In the genomic region with DNA sequence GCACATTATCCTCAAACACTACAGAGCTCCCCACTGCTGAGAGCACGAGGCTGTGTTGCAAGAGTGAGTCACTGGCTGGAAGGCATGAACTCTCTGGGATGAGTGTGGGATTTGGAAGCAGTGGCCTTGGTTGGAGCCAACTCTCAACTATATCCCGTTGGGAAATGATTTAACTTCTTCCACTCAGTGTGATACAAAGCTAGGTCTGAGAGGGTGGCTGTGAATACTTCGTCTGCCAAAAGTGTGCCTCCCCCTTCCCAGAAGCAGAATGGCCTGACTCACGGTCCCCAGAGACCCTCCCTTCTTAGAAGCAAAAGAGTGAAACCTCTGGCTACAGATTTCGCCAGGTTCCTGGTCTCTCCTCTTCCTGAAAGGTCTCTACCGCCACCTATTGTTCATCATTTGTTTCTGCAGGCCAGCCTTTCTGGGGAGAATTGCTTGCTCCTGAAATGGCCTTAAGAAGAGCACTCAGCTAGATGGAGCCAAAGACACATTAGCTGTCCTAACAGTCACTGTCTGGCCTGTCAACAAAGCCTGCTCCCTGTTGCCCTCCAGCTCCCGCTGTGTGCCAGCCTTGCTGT, we compare ENCODE assay signal across 8 mouse cellular contexts. TPM values are rescaled to one million over a fixed set of nuclear protein-coding genes. Genes with fewer than 3 reads are reported as not detected.
DNase-seq lines count a peak whose midpoint lies in the region; ATAC-seq lines count a peak whose summit lies in the region.

No protein-coding gene starts in this region.

- H3K27ac ChIP-seq in forebrain, embryonic 13.5 days: no peak overlapping the region
- H3K27ac ChIP-seq in heart, embryonic 16.5 days (ENCODE audit: low read length): no peak overlapping the region
- H3K27ac ChIP-seq in liver, embryonic 13.5 days: no peak overlapping the region

- H3K4me3 ChIP-seq in forebrain, embryonic 13.5 days: no peak overlapping the region
- H3K4me3 ChIP-seq in heart, embryonic 16.5 days (ENCODE audit: low read length): peak overlapping the region; percentile 25
- no peak overlapping the region for H3K4me3 ChIP-seq in liver, embryonic 13.5 days (replicated peaks)

- WGBS in forebrain, embryonic 13.5 days: 9% methylated on average over 7 of the region's 7 CpGs
- 7% methylated on average over 7 of the region's 7 CpGs for WGBS in heart, embryonic 16.5 days
- WGBS in liver, embryonic 13.5 days (ENCODE audit: insufficient replicate concordance): 10% methylated on average over 7 of the region's 7 CpGs

- H3K4me1 ChIP-seq in forebrain, embryonic 13.5 days: peaks cover 12% of the 10 kb centered on the region; the same call in 1 of the 2 replicates
- no peaks in the 10 kb centered on the region; the same call in 1 of the 2 replicates for H3K4me1 ChIP-seq in heart, embryonic 16.5 days (ENCODE audit: control insufficient read depth, insufficient read depth, low read length)
- H3K4me1 ChIP-seq in liver, embryonic 13.5 days (replicated peaks): no peaks in the 10 kb centered on the region

- H3K9me3 ChIP-seq in forebrain, embryonic 13.5 days (replicated peaks): no peaks in the 10 kb centered on the region
- no peaks in the 10 kb centered on the region for H3K9me3 ChIP-seq in heart, embryonic 16.5 days (replicated peaks; ENCODE audit: control insufficient read depth, low read length)
- no peaks in the 10 kb centered on the region for H3K9me3 ChIP-seq in liver, embryonic 13.5 days (replicated peaks)

- no peak overlapping the region for H3K4me2 ChIP-seq in forebrain, embryonic 13.5 days
- peak overlapping the region; percentile 52 for H3K4me2 ChIP-seq in heart, embryonic 16.5 days (ENCODE audit: low read depth, low read length)
- peak overlapping the region; percentile 34 for H3K4me2 ChIP-seq in liver, embryonic 13.5 days

- H3K9ac ChIP-seq in forebrain, embryonic 13.5 days: no peak overlapping the region
- H3K9ac ChIP-seq in heart, embryonic 16.5 days (ENCODE audit: low read length): 0 out of 2 replicates have a peak overlapping the region, but pooled peaks have one; percentile 60
- H3K9ac ChIP-seq in liver, embryonic 13.5 days: no peak overlapping the region

- H3K27me3 ChIP-seq in forebrain, embryonic 13.5 days: peaks cover 44% of the 10 kb centered on the region
- H3K27me3 ChIP-seq in heart, embryonic 16.5 days (ENCODE audit: control insufficient read depth, insufficient read depth, low read length): 0 out of 2 replicates have a peak, but pooled peaks cover 4% of the 10 kb centered on the region
- H3K27me3 ChIP-seq in liver, embryonic 13.5 days: peaks cover 14% of the 10 kb centered on the region

- peak; percentile 66 for DNase-seq in CD4-positive, CD25-positive, alpha-beta regulatory T cell, adult 2 months (ENCODE audit: low read depth, low spot score)
- DNase-seq in c-Kit-positive CD71-positive TER-119-positive erythroid progenitor cells, embryonic 14.5 days (ENCODE audit: low spot score): peak; percentile 60
- peak; percentile 78 for DNase-seq in kidney, postnatal 14 days
- no peak for DNase-seq in liver, embryonic 13.5 days
- DNase-seq in neural tube, embryonic 10.5 days (ENCODE audit: extremely low spot score, low spot score): peak; percentile 64
- DNase-seq in thymus, adult 18-20 months: peak; percentile 8 to 32

- peak; percentile 86 for ATAC-seq in forebrain, embryonic 13.5 days
- peak; percentile 84 for ATAC-seq in heart, embryonic 16.5 days (replicated peaks; ENCODE audit: extremely low read depth, insufficient read depth, low FRiP score)
- peak; percentile 58; the same call in 1 of the 2 replicates for ATAC-seq in liver, embryonic 13.5 days (ENCODE audit: low read depth)

- no peaks in the 10 kb centered on the region for H3K36me3 ChIP-seq in forebrain, embryonic 13.5 days (ENCODE audit: poor library complexity, severe bottlenecking)
- no peaks in the 10 kb centered on the region for H3K36me3 ChIP-seq in heart, embryonic 16.5 days (ENCODE audit: control insufficient read depth, insufficient read depth)
- H3K36me3 ChIP-seq in liver, embryonic 13.5 days: no peaks in the 10 kb centered on the region

RNA-seq across cellular contexts. Expression of a gene that starts 24.2 kb away (rescaled TPM):
- 48.9 and 49.7 TPM in 2 replicates for polyA plus RNA-seq in forebrain, embryonic 13.5 days (2015; fragmentation: Nextera tagmentation; extraction: Ambion mirVana)
- polyA plus RNA-seq in heart, embryonic 16.5 days (2015; fragmentation: Nextera tagmentation; extraction: Ambion mirVana): 67.4 and 71.4 TPM in 2 replicates
- 12.8 and 13.3 TPM in 2 replicates for polyA plus RNA-seq in liver, embryonic 13.5 days (2015; fragmentation: Nextera tagmentation; extraction: Ambion mirVana)
